Mouse (Mus musculus): Measurements from ENCODE around the gene B3gnt3.

GRCm38 (mm10) chr8:71741687-71742114 is 40.1 kb upstream of the B3gnt3 start:
- TF ChIP-seq CTCF (IDR thresholded peaks at IDR 0.05; ENCODE audit: insufficient read depth, low read depth, low read length) (no peak), POLR2A (IDR thresholded peaks at IDR 0.05; ENCODE audit: insufficient read depth, low read depth, low read length) (no peak)
